Mouse (Mus musculus) spleen, adult 2 months (tissue): ENCODE measurements around the gene Krt33b.

Experiments used
- CTCF ChIP-seq: fragments of 200-500 bp; IDR thresholded peaks from 2 replicates; pipeline ENCODE4 v1.5.1; 2011; ENCODE audit warnings: mild to moderate bottlenecking, inconsistent platforms; ENCODE audit not compliant: insufficient read depth, insufficient read length, insufficient replicate concordance; ENCODE audit errors: extremely low read depth
- POLR2A ChIP-seq: fragments of 200-500 bp; IDR thresholded peaks from 2 replicates; pipeline ENCODE4 v1.6.1; 2011; ENCODE audit warnings: low read depth, low read length, inconsistent platforms

GRCm38 (mm10) chr11:100055686-100056655, 26.3 kb upstream of the Krt33b start:
- TF ChIP-seq POLR2A: no peak
- no peak for TF ChIP-seq CTCF
